Mouse (Mus musculus) lung, embryonic 14.5 days (tissue): Measurements from ENCODE around the gene Polr2i. TPM values are rescaled to one million over a fixed set of nuclear protein-coding genes. Genes with fewer than 3 reads are reported as not detected.
A peak's percentile ranks its signal among the peaks of the same experiment; 100 is the strongest.
"Not testable (repeated sequence)": the region's sequence is repeated elsewhere in the genome, so short reads cannot be mapped to it uniquely, and the experiment has no call there.

ENCODE experiments used
- ATAC-seq: fragments of 200-750 bp; cut with Nextera tagmentation; 2 replicates; pipeline ENCODE4 v1.8.0; 2017; ENCODE audit warnings: mild to moderate bottlenecking, moderate TSS enrichment, moderate library complexity; ENCODE audit not compliant: insufficient read depth
- DNase-seq: peaks from one replicate; pipeline ENCODE4 v3.0.0-alpha.2; 2015
- H3K27ac ChIP-seq: fragments of 300-500 bp; sonication (generic); 2 replicates; pipeline ENCODE4 v1.5.1; 2014; ENCODE audit warnings: low read depth, mild to moderate bottlenecking, moderate library complexity
- H3K27me3 ChIP-seq: fragments of 300-500 bp; sonication (generic); 2 replicates; pipeline ENCODE4 v1.6.1; 2014; ENCODE audit warnings: low read length, control low read depth; ENCODE audit not compliant: insufficient read depth
- H3K36me3 ChIP-seq: fragments of 300-500 bp; sonication (generic); 2 replicates; pipeline ENCODE4 v1.6.1; 2014; ENCODE audit warnings: control low read depth; ENCODE audit not compliant: insufficient read depth
- H3K4me1 ChIP-seq: fragments of 300-500 bp; sonication (generic); 2 replicates; pipeline ENCODE4 v1.6.1; 2014; ENCODE audit warnings: antibody characterized with exemption, control low read depth; ENCODE audit not compliant: insufficient read depth
- H3K4me2 ChIP-seq: fragments of 300-500 bp; sonication (generic); 2 replicates; pipeline ENCODE4 v1.6.1; 2014; ENCODE audit warnings: mild to moderate bottlenecking
- H3K4me3 ChIP-seq: fragments of 300-500 bp; sonication (generic); 2 replicates; pipeline ENCODE4 v1.5.1; 2014; ENCODE audit warnings: low read depth, low read length
- H3K9ac ChIP-seq: fragments of 300-500 bp; sonication (generic); 2 replicates; pipeline ENCODE4 v1.6.1; 2014
- H3K9me3 ChIP-seq: fragments of 300-500 bp; sonication (generic); 2 replicates; pipeline ENCODE4 v1.6.1; 2016; ENCODE audit warnings: low read depth, low read length, control low read depth
- CTCF ChIP-seq: IDR thresholded peaks from 2 replicates; pipeline ENCODE4 v1.5.1; 2016; ENCODE audit warnings: antibody characterized with exemption, low read depth
- WGBS: fragments of 180-500 bp; shearing (Covaris S2); extraction: QIAGEN DNeasy Blood & Tissue Kit; methylation state at CpG from one replicate; pipeline ENCODE4 v1.1.7; 2014; 5-methylcytosine and 5-hydroxymethylcytosine counted together
- polyA plus RNA-seq: library from polyadenylated mRNA; unstranded; fragments of >200 nt; fragmentation: Nextera tagmentation; extraction: Ambion mirVana; gene quantifications from 2 replicates; pipeline ENCODE4 v1.2.1, GENCODE M21; 2014

The Polr2i gene
- polyA plus RNA-seq, 1 experiment from 2014 or later: 192 TPM

DNA sequence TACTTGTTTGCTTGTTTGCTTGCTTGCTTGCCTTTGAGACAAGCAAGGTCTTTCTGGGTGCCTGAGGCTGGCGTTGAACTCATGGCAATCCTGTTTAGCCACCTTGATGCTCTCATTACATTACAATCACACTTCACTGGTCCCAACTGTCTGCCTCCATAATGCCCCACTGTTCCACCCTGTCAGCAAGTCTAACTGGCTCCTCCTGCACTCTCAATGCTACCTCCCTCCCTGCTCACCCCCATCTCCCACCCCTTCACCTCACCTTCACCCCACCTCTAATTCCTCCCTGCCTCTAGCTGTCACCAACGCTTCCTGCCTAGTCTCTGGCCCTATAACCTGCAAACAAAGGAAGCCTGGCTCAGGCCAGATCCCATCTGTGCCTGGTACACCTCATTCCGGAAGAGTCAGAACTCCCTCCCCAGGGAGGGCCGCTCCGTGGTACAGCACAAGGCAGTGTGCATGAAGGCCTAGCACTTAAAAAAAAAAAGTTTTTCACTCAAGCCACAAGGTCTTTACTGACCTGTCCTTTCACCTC is 34.1 kb upstream of the Polr2i start:
- H3K27me3 ChIP-seq: no peaks in the 10 kb centered on the region
- DNase-seq: no peak
- 0 out of 2 replicates have a peak, but pooled peaks cover 1% of the 10 kb centered on the region for H3K36me3 ChIP-seq
- TF ChIP-seq CTCF: no peak
- peaks cover 6% of the 10 kb centered on the region; the same call in 1 of the 2 replicates for H3K4me1 ChIP-seq
- WGBS: 38% methylated on average over 5 of the region's 5 CpGs
- no peak overlapping the region for H3K4me3 ChIP-seq
- H3K27ac ChIP-seq: peak overlapping the region; percentile 9; the same call in 1 of the 2 replicates
- no peak for ATAC-seq
- no peak overlapping the region for H3K4me2 ChIP-seq
- H3K9me3 ChIP-seq: no peaks in the 10 kb centered on the region
- H3K9ac ChIP-seq: no peak overlapping the region

DNA sequence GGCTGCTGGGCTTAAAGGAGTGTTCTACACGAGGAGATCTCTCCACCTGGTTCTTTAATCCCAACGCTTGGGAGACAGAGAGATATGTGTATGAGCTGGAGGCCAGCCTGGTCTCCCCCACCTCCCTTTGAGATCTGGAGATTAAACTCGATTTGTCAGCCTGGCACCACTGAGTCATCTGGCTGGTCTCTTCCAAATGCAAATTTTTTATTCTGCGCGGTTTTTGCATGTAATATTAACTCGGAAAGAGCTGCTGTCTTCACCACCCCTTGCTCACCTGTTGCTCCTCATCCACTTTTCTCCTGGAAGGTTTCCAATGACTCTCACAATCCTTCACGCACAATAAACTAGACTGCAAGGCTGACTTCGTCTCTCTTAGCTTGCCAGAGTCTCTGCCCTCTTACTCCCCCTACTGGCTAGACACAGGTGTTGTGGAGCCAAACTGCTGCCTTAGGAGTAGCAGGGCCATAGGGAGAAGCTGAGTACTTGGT is 33.2 kb upstream of the Polr2i start, which contains the start of gene Capns1:
Gene Capns1, minus strand, starts transcription at position 331 of the 491 bp plus-strand sequence.
- no peak within 1 kb of the TSS for H3K4me3 ChIP-seq
- H3K9me3 ChIP-seq: no peaks in the 10 kb centered on the region
- 0 out of 2 replicates have a peak within 1 kb of the TSS, but pooled peaks have one; percentile 10 for H3K4me2 ChIP-seq
- 10% methylated on average over 8 of the region's 8 CpGs for WGBS
- H3K27ac ChIP-seq: peak within 1 kb of the TSS; percentile 9; the same call in 1 of the 2 replicates
- ATAC-seq (no peak), DNase-seq (peak; percentile 93)
- TF ChIP-seq CTCF: peak; percentile 90
- H3K9ac ChIP-seq: no peak within 1 kb of the TSS
- no peaks in the 10 kb centered on the region for H3K36me3 ChIP-seq
- H3K4me1 ChIP-seq: peaks cover under 1% of the 10 kb centered on the region; the same call in 1 of the 2 replicates
- no peaks in the 10 kb centered on the region for H3K27me3 ChIP-seq

DNA sequence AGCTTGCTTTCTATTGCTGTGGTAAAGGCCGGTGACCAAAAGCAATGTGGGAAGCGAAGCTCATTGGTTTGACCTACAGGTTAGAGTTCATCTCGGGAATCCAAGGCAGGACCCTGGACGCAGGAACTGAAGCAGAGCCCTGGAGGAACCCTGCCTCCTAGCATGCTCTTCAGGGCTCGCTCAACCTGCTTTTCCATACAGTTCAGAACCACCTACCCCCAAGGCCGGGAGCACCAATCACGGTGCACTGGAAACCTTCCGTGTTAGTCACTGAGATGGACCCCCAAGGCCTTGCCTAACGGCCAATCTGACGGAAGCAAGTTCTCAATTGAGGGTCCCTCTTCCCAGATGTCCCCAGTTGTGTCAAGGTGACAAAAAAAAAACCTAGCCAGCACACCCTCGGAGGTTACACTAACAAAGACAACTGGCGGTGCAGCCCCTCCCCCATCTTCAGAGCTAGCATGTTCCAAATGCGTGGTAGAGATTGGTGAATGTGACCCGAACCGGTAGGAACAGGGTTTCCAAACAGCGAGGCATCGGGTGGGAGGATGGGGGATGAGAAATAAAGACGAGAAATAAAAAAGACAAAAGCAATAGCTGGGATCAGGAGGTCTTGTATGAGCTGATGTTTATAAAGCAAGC is 32.1 kb upstream of the Polr2i start:
- Histone ChIP-seq H3K27ac (no peak overlapping the region), H3K4me2 (no peak overlapping the region), H3K9ac (no peak overlapping the region), H3K9me3 (no peaks in the 10 kb centered on the region), H3K36me3 (no peaks in the 10 kb centered on the region), H3K4me3 (no peak overlapping the region), H3K4me1 (no peaks in the 10 kb centered on the region), H3K27me3 (no peaks in the 10 kb centered on the region)
- TF ChIP-seq CTCF: no peak
- WGBS: 67% methylated on average over 18 of the region's 18 CpGs
- DNase-seq (no peak), ATAC-seq (no peak)

DNA sequence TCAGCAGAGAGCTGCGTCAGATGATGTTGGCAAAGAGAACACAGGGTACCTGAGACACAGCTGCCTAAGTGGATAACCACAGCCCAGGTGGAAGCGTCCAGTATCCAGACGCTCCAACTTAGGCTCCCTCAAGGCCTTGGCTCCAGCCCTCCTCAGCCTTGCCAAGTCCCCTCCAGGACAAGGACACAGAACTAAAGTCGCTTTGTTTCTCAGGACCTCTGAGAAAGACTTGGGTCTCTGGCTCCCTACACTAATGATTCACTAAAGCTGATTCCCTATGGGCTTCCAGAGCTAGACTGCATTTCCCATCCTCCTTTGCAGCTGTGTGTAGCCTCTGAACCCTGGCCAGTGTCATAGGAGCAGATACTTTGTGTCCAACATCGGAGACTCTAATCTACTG is 31.5 kb upstream of the Polr2i start:
- ATAC-seq (no peak), DNase-seq (no peak)
- H3K9ac ChIP-seq: no peak overlapping the region
- no peak for TF ChIP-seq CTCF
- no peak overlapping the region for H3K4me3 ChIP-seq
- H3K27me3 ChIP-seq: no peaks in the 10 kb centered on the region
- no peak overlapping the region for H3K4me2 ChIP-seq
- no peaks in the 10 kb centered on the region for H3K9me3 ChIP-seq
- H3K27ac ChIP-seq: no peak overlapping the region
- no peaks in the 10 kb centered on the region for H3K36me3 ChIP-seq
- 77% methylated on average over 5 of the region's 5 CpGs for whole genome bisulfite sequencing
- H3K4me1 ChIP-seq: no peaks in the 10 kb centered on the region

DNA sequence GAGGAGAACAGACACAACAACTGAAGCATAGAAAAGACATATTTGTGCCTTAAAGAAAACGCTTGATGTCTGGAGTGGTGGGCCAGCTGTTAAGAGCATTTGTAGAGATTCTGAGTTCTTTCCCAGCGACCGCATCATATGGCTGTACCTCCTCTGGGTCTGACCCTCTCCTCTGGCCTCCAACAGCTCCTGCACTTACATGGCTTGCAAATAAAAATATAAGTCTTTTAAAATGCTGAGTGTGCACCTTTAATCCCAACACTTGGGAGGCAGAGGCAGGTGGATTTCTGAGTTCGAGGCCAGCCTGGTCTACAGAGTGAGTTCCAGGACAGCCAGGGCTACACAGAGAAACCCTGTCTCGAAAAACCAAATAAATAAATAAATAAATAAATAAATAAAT is 31.1 kb upstream of the Polr2i start:
- not testable (repeated sequence) for H3K9me3 ChIP-seq, H3K4me3 ChIP-seq, DNase-seq, H3K27me3 ChIP-seq, H3K4me1 ChIP-seq, ATAC-seq, H3K36me3 ChIP-seq, H3K9ac ChIP-seq, H3K27ac ChIP-seq, H3K4me2 ChIP-seq
- 78% methylated on average over 5 of the region's 5 CpGs for WGBS

DNA sequence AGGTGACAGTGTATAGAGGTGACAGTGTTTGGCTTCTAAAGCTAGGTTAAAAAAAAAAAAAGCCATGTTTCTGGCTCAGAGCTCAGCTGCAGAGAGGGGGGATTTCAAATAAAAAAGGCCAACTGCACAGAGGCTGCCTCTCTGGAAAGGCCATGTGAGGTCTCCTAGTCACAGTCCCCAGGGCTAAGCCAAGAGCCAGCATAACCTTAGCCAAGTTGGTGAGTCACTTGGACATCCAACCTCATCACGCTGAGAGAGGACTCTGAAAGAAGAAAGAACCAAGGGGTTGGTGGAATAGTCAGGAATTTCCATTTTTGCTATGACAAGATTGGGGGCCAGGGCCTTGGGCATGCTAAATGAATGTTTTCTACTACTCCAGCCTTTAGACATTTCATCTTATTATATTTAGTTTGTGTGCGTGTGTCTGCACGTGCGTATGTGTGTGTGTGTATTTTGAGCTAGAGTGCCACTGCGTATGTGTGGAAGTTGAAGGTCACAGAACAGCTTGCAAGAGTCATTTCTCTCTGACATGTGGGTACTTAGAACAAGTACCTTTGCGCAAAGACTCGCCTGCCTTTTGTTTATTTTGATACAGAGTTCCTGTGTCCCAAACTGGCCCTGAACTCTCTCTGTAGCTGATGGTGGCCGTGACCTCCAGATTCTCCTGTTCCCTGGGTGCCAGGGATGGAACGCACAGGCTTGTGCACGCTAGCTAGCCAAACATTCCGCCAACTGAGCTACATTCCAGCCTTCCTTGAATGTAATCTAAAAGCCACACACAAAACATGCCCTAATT is 28.7 kb upstream of the Polr2i start:
- Histone ChIP-seq H3K27ac (no peak overlapping the region), H3K9me3 (no peaks in the 10 kb centered on the region), H3K4me1 (no peaks in the 10 kb centered on the region), H3K36me3 (no peaks in the 10 kb centered on the region), H3K4me3 (no peak overlapping the region), H3K9ac (no peak overlapping the region), H3K4me2 (no peak overlapping the region), H3K27me3 (no peaks in the 10 kb centered on the region)
- DNase-seq (no peak), ATAC-seq (no peak)
- TF ChIP-seq CTCF: no peak
- 40% methylated on average over 11 of the region's 11 CpGs for WGBS

DNA sequence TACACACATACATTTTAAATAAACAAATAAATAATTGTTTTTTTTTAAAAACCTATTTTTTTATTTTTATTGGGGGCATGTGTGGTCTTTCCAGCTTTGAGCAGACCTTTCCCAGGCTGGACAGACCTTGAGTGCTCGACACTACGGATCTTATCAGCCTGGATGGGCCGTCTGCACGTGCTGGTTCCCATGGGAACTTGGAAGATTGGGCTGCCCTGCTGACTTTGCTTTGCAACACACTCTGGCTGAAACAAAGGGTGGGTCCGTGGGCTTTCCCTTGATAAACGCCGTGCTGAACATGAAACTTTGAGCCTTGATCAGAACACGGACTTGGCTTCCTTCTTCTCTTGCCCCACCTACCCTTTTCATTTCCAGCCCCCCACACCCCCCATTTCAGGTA is 27.4 kb upstream of the Polr2i start:
- 22% methylated on average over 8 of the region's 8 CpGs for WGBS
- H3K27me3 ChIP-seq: no peaks in the 10 kb centered on the region

More for the DNA sequence above, 27.4 kb upstream of the Polr2i start:
- no peak overlapping the region for H3K4me2 ChIP-seq
- no peak overlapping the region for H3K4me3 ChIP-seq
- no peak for TF ChIP-seq CTCF
- DNase-seq (no peak), ATAC-seq (no peak)
- H3K27ac ChIP-seq: no peak overlapping the region
- no peaks in the 10 kb centered on the region for H3K9me3 ChIP-seq
- H3K4me1 ChIP-seq: no peaks in the 10 kb centered on the region
- no peak overlapping the region for H3K9ac ChIP-seq
- no peaks in the 10 kb centered on the region for H3K36me3 ChIP-seq
